Mouse (Mus musculus): ENCODE data around the gene Rbm39.

DNA sequence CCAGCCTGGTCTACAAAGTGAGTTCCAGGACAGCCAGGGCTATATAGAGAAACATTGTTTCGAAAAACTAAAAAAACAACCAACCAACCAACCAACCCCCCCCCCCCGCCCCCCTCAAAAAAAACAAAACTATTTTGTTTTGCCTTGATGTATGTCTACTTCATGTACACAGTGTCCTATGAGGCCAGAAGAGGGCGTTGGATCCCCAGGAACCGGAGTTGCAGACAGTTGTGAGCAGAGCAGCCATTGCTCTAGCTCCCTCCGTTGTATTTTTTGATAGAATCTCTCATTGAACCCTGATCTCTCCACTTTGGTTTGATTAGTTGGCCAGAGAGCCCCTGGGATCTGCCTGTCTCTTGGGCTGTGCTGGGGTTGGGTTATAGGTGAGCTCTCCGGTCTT is 23.9 kb upstream of the Rbm39 start:
- TF ChIP-seq CTCF (IDR thresholded peaks at IDR 0.05; ENCODE audit: borderline replicate concordance, extremely low read depth, insufficient read depth, insufficient read length) (no peak), POLR2A (IDR thresholded peaks at IDR 0.05; ENCODE audit: borderline replicate concordance, extremely low read depth, insufficient read depth, insufficient read length, poor library complexity, severe bottlenecking) (no peak)
